Mouse (Mus musculus) liver, embryonic 12.5 days (tissue): ENCODE data around the gene Arhgap15. TPM values are rescaled to one million over a fixed set of nuclear protein-coding genes. Genes with fewer than 3 reads are reported as not detected.

Experiments
- ATAC-seq: fragments of 200-750 bp; cut with Nextera tagmentation; 2 replicates; pipeline ENCODE4 v1.8.0; 2017; ENCODE audit warnings: moderate number of reproducible peaks, mild to moderate bottlenecking, moderate library complexity
- H3K27ac ChIP-seq: fragments of 300-500 bp; sonication (generic); 2 replicates; pipeline ENCODE4 v1.5.1; 2016; ENCODE audit warnings: mild to moderate bottlenecking
- H3K27me3 ChIP-seq: fragments of 300-500 bp; sonication (generic); replicated peaks from 2 replicates; pipeline ENCODE4 v1.6.1; 2016; ENCODE audit warnings: mild to moderate bottlenecking, moderate library complexity
- H3K36me3 ChIP-seq: fragments of 300-500 bp; sonication (generic); 2 replicates; pipeline ENCODE4 v1.6.1; 2016; ENCODE audit warnings: mild to moderate bottlenecking, moderate library complexity
- H3K4me1 ChIP-seq: fragments of 300-500 bp; sonication (generic); 2 replicates; pipeline ENCODE4 v1.6.1; 2016
- H3K4me2 ChIP-seq: fragments of 300-500 bp; sonication (generic); 2 replicates; pipeline ENCODE4 v1.6.1; 2016; ENCODE audit warnings: mild to moderate bottlenecking, moderate library complexity
- H3K4me3 ChIP-seq: fragments of 300-500 bp; sonication (generic); 2 replicates; pipeline ENCODE4 v1.5.1; 2016; ENCODE audit warnings: mild to moderate bottlenecking, moderate library complexity
- H3K9ac ChIP-seq: fragments of 300-500 bp; sonication (generic); 2 replicates; pipeline ENCODE4 v1.6.1; 2016; ENCODE audit warnings: mild to moderate bottlenecking, moderate library complexity
- H3K9me3 ChIP-seq: fragments of 300-500 bp; sonication (generic); replicated peaks from 2 replicates; pipeline ENCODE4 v1.6.1; 2016; ENCODE audit warnings: mild to moderate bottlenecking, moderate library complexity
- WGBS: fragments of 180-500 bp; shearing (Covaris S2); methylation state at CpG from one replicate; pipeline ENCODE4 v1.1.7; 2016; ENCODE audit not compliant: insufficient replicate concordance; 5-methylcytosine and 5-hydroxymethylcytosine counted together
- polyA plus RNA-seq: library from polyadenylated mRNA; unstranded; fragments of >200 nt; fragmentation: Nextera tagmentation; extraction: Ambion mirVana; gene quantifications from 2 replicates; pipeline ENCODE4 v1.2.1, GENCODE M21; 2016

Gene Arhgap15
- polyA plus RNA-seq, 1 experiment from 2014 or later, result 5.7 TPM

DNA sequence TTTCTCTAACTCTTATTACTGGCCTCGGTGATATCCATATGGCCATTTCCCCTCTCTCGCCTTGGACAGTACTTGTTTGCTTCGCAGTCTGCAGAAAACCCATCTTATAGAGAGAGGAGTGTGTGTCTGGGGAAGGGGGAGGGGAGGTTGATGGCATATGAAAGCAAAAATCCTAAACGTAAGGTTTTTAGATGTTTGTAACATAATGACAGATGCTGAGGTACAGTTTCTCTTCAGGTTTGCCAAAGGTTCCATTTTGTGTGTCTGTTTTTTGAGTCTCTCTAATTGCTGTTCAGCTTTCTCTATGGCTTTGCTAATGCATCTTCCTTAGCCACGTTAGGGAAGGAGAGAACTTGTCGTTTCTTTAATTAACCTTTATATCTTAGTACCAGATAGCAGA, 202.1 kb downstream of the Arhgap15 start:
- H3K4me2 ChIP-seq, result no peak overlapping the region
- no peak overlapping the region for H3K9ac ChIP-seq
- no peak for ATAC-seq
- no peaks in the 10 kb centered on the region for H3K9me3 ChIP-seq
- H3K36me3 ChIP-seq, result no peaks in the 10 kb centered on the region
- no peaks in the 10 kb centered on the region for H3K27me3 ChIP-seq
- H3K27ac ChIP-seq, result no peak overlapping the region
- H3K4me3 ChIP-seq, result no peak overlapping the region
- H3K4me1 ChIP-seq, result no peaks in the 10 kb centered on the region
- 67% methylated on average over 6 of the region's 6 CpGs for WGBS

DNA sequence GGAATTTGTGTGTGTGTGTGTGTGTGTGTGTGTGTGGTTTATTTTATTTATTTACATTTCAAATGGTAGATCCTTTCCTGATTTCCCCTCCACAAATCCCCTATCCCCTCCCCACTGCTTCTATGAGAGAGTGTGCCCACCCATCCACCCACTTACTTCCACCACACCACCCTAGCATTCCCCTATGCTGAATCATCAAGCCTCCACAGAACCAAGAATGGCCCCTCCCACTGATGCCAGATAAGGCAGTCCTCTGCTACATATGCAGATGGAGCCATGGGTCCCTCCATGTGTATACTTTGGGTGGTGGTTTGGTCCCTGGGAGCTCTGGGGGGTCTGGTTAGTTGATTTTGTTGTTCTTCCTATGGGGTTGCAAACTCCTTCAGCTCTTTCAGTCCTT, 210.6 kb downstream of the Arhgap15 start:
- no peak overlapping the region for H3K4me3 ChIP-seq
- no peak overlapping the region for H3K27ac ChIP-seq
- no peaks in the 10 kb centered on the region for H3K27me3 ChIP-seq
- no peaks in the 10 kb centered on the region for H3K9me3 ChIP-seq
- peak; percentile 74 for ATAC-seq
- no peak overlapping the region for H3K4me2 ChIP-seq
- H3K9ac ChIP-seq, result no peak overlapping the region
- 0 out of 2 replicates have a peak, but pooled peaks cover 5% of the 10 kb centered on the region for H3K4me1 ChIP-seq
- H3K36me3 ChIP-seq, result no peaks in the 10 kb centered on the region

DNA sequence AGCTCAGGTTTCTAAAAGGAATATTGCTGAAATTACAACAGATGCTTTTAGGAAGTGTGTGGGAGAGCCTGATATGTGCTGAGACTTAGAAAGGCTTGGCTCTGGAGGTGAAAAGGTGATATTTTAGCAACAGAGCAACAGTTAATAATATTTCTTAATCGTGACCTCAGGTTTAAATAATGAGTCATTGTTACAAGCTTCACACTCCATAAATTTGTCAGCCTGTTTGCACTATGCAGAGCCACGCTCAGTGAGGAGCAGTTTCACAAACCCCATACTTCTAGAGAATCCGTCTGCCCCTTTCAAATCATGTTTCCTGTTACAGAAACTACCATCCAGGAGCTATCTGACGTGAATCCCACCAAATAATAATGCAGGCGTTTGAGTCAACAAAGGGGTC, 213.8 kb downstream of the Arhgap15 start:
- no peak overlapping the region for H3K27ac ChIP-seq
- ATAC-seq, result no peak
- no peak overlapping the region for H3K9ac ChIP-seq
- no peaks in the 10 kb centered on the region for H3K36me3 ChIP-seq
- 0 out of 2 replicates have a peak, but pooled peaks cover 5% of the 10 kb centered on the region for H3K4me1 ChIP-seq
- WGBS, result 58% methylated on average over 5 of the region's 5 CpGs
- no peak overlapping the region for H3K4me2 ChIP-seq
- no peaks in the 10 kb centered on the region for H3K27me3 ChIP-seq
- H3K9me3 ChIP-seq, result no peaks in the 10 kb centered on the region
- H3K4me3 ChIP-seq, result no peak overlapping the region

DNA sequence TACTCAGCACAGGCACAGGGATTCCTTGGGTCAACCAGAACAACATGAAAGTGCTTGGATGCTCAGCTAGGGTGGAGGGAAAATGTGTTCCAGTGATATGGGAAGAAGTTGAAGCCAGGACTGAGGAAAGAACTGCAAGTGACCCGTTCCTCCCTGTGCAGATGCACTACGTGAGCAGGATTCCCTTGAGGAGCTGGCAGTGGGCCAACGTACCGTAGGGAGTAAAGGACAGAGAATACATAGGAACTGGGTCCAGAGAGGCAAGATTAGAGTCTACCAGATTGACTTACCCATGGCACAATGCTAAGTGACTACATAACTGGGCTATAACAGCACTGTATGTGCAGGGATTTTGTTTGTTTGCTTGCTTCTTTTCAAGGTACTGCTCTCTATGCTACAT, 220.0 kb downstream of the Arhgap15 start:
- no peak for ATAC-seq
- H3K27me3 ChIP-seq, result no peaks in the 10 kb centered on the region
- no peaks in the 10 kb centered on the region for H3K36me3 ChIP-seq
- no peak overlapping the region for H3K4me2 ChIP-seq
- H3K4me3 ChIP-seq, result no peak overlapping the region
- H3K9ac ChIP-seq, result no peak overlapping the region
- no peak overlapping the region for H3K27ac ChIP-seq
- WGBS, result 67% methylated on average over 4 of the region's 4 CpGs
- no peaks in the 10 kb centered on the region for H3K4me1 ChIP-seq
- H3K9me3 ChIP-seq, result no peaks in the 10 kb centered on the region

DNA sequence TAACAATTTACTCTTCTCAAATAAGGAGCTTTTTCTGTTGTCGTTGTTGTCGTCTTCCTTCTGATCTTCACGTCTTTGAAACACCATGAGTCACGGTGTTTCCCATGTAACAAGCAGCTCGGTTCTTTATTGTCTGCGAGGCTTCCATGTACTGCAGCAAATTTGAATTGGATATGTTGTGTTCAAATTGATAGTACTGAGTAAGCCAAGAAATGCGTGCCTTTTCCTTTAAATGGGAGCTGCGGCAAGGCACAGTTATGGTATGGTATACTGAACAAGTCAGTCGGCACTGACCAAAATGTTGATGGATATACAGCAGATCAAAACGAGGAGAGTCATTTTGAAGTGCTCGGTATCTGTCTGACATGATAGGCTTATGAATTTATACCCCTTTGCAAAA, 229.1 kb downstream of the Arhgap15 start:
- Histone ChIP-seq H3K4me2 (no peak overlapping the region), H3K27me3 (no peaks in the 10 kb centered on the region), H3K4me1 (no peaks in the 10 kb centered on the region), H3K9ac (no peak overlapping the region), H3K4me3 (no peak overlapping the region), H3K27ac (no peak overlapping the region), H3K9me3 (no peaks in the 10 kb centered on the region), H3K36me3 (no peaks in the 10 kb centered on the region)
- ATAC-seq, result no peak
- 76% methylated on average over 11 of the region's 11 CpGs for WGBS

DNA sequence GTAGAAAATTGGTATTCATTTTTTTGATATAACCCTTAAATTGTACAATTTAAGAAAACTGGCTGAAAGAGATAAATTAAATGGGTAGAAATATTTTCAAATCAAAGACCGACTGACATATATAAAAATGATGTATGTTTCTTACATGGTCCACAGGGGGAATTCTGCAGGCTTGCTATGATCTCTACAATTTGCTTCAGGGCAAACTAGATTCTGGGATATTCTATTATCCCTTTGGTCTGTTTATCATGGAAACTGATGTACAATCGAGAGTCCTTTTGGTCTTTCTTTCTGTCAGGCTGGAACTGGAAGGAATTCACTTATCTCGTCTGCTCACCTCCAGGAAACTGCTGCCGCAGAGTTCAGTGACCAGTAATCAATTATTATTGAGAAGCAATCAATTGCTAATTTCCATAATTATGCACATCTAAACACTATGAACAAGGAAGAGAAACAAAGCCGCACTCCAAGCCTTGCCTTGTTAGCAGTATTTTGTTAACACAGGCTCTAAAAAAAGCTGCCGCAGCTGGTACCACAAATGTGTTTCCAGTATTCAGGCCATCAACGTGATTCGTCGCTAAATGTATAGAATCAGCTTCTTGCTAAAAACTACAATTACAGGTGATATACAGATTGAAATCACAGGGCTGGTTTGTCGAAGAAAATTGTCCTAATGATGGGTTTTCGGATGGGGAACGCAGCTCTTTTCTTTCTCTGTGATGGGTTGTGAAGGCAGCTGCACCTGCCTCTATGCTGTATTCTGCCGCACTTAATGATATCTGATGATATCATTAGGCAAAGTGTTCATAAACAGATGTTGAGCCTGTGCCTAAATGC, 229.8 kb downstream of the Arhgap15 start:
- Histone ChIP-seq H3K9me3 (no peaks in the 10 kb centered on the region), H3K27me3 (no peaks in the 10 kb centered on the region), H3K4me1 (no peaks in the 10 kb centered on the region), H3K4me3 (no peak overlapping the region), H3K9ac (no peak overlapping the region), H3K27ac (no peak overlapping the region), H3K4me2 (no peak overlapping the region), H3K36me3 (no peaks in the 10 kb centered on the region)
- 76% methylated on average over 13 of the region's 13 CpGs for WGBS
- ATAC-seq, result no peak

DNA sequence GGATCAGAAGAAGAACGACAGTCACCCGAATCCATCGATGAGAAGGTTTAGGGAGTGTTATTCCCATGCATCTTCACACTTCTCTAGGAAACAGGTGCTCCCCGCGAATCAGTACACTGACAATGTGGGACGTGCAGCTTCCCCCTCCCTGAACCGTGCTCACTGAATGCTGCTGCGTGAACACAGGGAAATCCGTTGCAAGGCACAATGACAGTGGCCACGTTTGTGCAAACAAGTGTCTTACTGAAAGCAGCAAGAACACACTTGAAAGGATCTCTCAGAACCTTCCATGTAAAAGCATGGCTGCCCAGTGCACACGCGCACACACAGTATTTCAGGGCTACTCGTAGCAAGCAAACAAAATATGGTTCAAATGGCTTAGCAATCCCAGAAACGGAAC, 237.4 kb downstream of the Arhgap15 start:
- Histone ChIP-seq H3K27ac (no peak overlapping the region), H3K4me3 (no peak overlapping the region), H3K4me2 (no peak overlapping the region), H3K4me1 (no peaks in the 10 kb centered on the region), H3K9me3 (no peaks in the 10 kb centered on the region), H3K36me3 (no peaks in the 10 kb centered on the region), H3K9ac (no peak overlapping the region), H3K27me3 (no peaks in the 10 kb centered on the region)
- WGBS, result 77% methylated on average over 14 of the region's 14 CpGs
- no peak for ATAC-seq

DNA sequence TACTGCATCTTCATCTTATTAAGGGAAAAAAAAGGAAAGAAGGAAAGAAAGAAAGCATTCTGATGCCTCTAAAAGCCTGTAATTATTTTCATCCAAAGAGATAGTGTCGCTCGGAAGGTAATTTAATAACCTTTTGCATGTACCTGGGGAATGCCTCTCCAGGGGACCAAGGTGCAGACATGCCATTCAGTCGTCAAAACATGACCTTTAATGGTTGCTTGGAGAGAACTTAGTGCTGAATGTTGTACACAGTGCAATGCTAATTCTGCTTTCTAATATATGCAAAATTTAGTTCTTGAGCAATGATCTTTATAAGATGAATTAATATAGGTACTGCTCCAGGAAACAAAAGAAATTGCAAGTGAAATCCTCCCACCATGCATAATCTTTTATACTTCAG, 239.3 kb downstream of the Arhgap15 start:
- Histone ChIP-seq H3K27ac (no peak overlapping the region), H3K9ac (no peak overlapping the region), H3K27me3 (no peaks in the 10 kb centered on the region), H3K4me3 (no peak overlapping the region), H3K4me2 (no peak overlapping the region), H3K4me1 (no peaks in the 10 kb centered on the region), H3K36me3 (no peaks in the 10 kb centered on the region), H3K9me3 (no peaks in the 10 kb centered on the region)
- 65% methylated on average over 3 of the region's 3 CpGs for WGBS
- ATAC-seq, result no peak

DNA sequence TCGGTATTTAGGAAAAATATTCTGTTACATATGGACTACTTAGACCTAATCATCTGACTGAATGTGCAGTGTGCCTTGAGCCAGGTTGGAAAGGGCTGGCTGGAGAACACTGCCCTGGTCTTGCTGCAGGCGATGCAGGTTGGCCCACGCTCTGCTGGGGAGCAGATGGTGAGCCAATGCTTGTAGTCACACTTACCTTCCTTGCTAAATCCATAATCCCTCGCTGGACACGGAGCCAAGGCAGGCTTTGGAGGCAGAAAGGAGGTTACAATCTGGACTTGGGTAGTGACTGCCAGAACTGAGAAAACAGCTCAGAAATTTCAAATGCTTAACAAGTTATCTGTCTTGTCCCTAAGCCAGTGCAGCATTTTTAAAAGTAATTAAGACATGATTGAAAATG, 241.2 kb downstream of the Arhgap15 start:
- no peak overlapping the region for H3K4me2 ChIP-seq
- no peak overlapping the region for H3K4me3 ChIP-seq
- no peaks in the 10 kb centered on the region for H3K4me1 ChIP-seq
- no peak overlapping the region for H3K9ac ChIP-seq
- H3K36me3 ChIP-seq, result no peaks in the 10 kb centered on the region
- 68% methylated on average over 5 of the region's 5 CpGs for WGBS
- ATAC-seq, result no peak
- H3K27ac ChIP-seq, result no peak overlapping the region
- no peaks in the 10 kb centered on the region for H3K9me3 ChIP-seq
- no peaks in the 10 kb centered on the region for H3K27me3 ChIP-seq

DNA sequence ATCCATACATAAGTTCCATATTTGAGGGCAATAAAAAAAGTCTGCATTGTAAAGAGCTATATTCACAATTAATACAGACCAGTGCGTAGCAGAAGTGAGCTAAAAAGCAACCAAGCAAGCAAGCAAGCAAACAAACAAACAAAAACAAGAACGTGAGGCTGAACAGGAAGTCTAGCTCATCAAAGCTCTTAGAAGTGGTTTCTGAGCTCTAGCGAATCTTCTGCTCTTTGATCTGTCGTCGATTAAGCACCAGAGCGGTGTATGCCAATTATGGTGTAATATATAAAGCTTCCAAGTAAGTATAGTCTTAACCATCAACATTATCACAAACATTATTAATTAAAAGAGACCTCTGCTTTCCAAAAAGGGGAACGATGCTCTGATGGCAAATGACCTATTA, 243.9 kb downstream of the Arhgap15 start:
- WGBS, result 77% methylated on average over 7 of the region's 7 CpGs
- Histone ChIP-seq H3K4me2 (no peak overlapping the region), H3K9ac (no peak overlapping the region), H3K36me3 (no peaks in the 10 kb centered on the region), H3K4me1 (no peaks in the 10 kb centered on the region), H3K9me3 (no peaks in the 10 kb centered on the region), H3K27me3 (no peaks in the 10 kb centered on the region), H3K27ac (no peak overlapping the region), H3K4me3 (no peak overlapping the region)
- no peak for ATAC-seq

DNA sequence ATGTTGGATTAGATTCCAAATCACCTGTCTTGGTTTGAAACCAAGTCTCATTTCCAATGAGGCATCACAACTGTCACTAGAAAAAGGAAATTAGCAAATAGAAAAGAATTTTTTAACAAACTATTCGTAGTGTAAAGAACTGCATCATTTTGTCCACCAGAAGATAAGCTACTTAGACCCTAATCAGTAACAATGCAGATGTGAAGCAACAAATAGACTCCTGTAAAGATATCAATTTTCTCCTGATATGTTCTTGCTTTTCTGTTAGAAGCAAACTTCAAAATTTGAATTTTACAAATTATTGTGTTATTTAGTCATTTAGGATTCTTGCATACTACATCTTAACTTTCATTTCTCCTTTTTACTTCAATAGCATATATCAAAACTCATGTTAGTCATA, 253.8 kb downstream of the Arhgap15 start:
- no peak overlapping the region for H3K27ac ChIP-seq
- no peaks in the 10 kb centered on the region for H3K4me1 ChIP-seq
- no peak for ATAC-seq
- H3K9me3 ChIP-seq, result no peaks in the 10 kb centered on the region
- no peaks in the 10 kb centered on the region for H3K36me3 ChIP-seq
- H3K4me2 ChIP-seq, result no peak overlapping the region
- H3K27me3 ChIP-seq, result no peaks in the 10 kb centered on the region
- no peak overlapping the region for H3K9ac ChIP-seq
- 42% methylated on average over 1 of the region's 1 CpGs for WGBS
- no peak overlapping the region for H3K4me3 ChIP-seq

DNA sequence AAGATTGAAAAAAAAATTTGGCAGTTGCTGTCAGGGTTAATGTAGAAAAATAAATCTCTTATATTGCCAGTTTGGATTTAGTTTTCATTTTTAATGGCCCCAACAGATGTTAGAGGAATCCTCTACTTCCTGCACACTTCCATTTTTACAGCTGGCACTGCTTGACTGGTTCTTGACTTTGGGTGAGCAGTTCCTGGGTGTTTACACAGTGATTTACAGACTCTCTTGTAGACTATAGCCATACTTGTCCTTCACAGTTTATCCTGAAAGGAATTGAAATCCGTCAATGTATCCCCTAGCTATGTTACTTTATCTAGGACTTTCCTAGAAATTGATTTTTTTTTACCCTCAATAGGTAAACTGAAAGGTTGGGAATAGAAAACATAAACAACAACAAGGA, 261.6 kb downstream of the Arhgap15 start:
- Histone ChIP-seq H3K27ac (no peak overlapping the region), H3K4me1 (no peaks in the 10 kb centered on the region), H3K9me3 (no peaks in the 10 kb centered on the region), H3K4me3 (no peak overlapping the region), H3K27me3 (no peaks in the 10 kb centered on the region), H3K4me2 (no peak overlapping the region), H3K36me3 (no peaks in the 10 kb centered on the region), H3K9ac (no peak overlapping the region)
- WGBS, result 63% methylated on average over 1 of the region's 1 CpGs
- no peak for ATAC-seq

DNA sequence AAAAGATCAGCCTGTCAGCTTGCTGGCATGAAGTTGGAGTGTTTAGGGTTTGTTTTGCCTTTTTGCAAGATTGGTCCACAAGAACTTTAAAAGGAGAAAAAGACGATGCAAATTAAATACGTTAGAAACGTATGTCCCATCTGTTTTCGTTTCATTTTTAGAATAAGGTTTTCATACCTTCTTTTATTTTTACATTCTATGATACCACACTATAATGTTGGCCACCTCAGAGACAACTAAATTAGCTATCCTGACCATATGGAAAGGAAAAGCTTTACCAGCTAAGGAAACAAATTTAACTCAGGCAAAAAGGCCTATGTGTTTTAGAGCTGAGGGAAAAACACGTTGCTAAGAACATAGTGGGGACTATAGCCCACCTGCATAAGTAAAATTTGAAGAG, 264.8 kb downstream of the Arhgap15 start:
- Histone ChIP-seq H3K4me2 (no peak overlapping the region), H3K9me3 (no peaks in the 10 kb centered on the region)

More for the DNA sequence above, 264.8 kb downstream of the Arhgap15 start:
- H3K4me1 ChIP-seq, result no peaks in the 10 kb centered on the region
- no peak for ATAC-seq
- H3K27ac ChIP-seq, result no peak overlapping the region
- H3K9ac ChIP-seq, result no peak overlapping the region
- WGBS, result 77% methylated on average over 5 of the region's 5 CpGs
- H3K4me3 ChIP-seq, result no peak overlapping the region
- no peaks in the 10 kb centered on the region for H3K27me3 ChIP-seq
- no peaks in the 10 kb centered on the region for H3K36me3 ChIP-seq
